Mouse (Mus musculus): Measurements from ENCODE around the gene Gm3604.
"Not testable (repeated sequence)": the region's sequence is repeated elsewhere in the genome, so short reads cannot be mapped to it uniquely, and the experiment has no call there.

Gene Gm3604

GRCm38 (mm10) chr13:62382952-62383351, at the start of gene Gm3604:
Gene Gm3604 (minus strand): TSS chr13:62383177.
- DNase-seq (ENCODE audit: low spot score in 2 of 2) = peak; percentile 53 to 63

DNA sequence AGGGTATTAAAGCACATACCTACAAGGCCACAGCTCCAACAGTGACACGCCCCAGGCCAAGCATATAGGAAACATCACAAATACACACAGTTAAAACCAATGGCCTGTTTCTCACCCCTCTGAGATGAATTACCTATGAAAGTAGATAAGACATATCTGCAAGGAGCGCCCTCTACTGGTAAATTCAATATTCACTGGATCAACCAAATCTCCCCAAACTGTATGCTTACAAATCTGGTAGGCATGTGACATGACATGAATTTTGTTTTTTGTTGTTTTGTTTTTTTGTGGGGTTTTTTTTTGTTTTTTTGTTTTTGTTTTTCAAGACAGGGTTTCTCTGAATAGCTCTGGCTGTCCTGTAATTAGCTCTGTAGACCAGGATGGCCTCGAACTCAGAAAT, 16.2 kb upstream of the Gm3604 start:
- DNase-seq (ENCODE audit: low spot score in 2 of 2) = not testable (repeated sequence)

DNA sequence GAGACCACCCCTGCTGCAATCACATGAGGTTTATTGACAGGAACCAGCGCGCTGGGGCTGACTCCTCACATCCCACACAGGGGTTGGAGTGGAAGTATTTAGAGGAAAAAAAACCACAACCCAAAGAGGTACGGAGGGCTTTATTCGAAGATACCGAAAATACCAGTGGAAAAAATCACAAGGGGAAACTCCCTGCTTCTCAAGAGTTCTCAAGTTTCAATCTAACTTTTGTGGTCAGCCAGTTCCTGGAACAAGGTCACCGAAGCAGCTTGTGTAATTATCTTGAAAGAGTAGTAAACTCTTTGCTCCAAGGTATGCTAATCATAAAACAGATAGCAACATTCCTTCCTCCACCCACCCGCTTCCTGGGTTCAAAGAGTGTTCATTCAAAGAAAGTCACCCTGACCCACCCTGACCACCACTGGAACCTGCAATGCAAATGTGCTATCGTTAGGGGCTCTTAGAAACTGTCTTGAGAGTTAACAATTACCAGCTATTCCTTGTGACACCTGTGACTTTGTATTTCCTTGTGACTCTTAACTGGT, 7.2 kb upstream of the Gm3604 start:
- not testable (repeated sequence) for DNase-seq (ENCODE audit: low spot score in 2 of 2)

DNA sequence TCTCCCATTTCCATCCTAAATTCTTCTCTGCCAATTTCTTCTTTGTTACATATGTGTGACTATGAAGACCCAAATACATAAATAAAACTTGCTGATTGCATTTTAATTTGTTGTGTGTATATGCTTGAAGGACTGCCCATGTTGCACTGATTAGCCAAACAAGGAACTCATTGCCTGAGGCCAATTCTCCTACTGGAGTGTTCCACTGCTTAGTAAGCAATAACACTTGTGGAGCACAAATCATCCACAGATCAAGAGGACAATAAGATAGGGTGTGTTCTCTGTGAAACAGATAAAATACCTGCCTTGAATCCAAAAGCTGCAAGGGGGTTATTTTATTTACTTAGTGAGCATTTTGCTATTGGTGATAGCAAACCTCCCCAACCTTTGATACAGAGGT, 51.2 kb downstream of the Gm3604 start:
- no peak for DNase-seq (ENCODE audit: low spot score in 2 of 2)

- DNase-seq (ENCODE audit: low spot score in 2 of 2) = no peak
Observed at GRCm38 (mm10) chr13:62331381-62331780, 51.6 kb downstream of the Gm3604 start.
